Mouse (Mus musculus) thymus, postnatal 14 days (tissue): ENCODE data around the gene Serpina9.
A peak's percentile ranks its signal among the peaks of the same experiment; 100 is the strongest.
"Not testable (repeated sequence)": the region's sequence is repeated elsewhere in the genome, so short reads cannot be mapped to it uniquely, and the experiment has no call there.

Experiments
- DNase-seq: peaks from one replicate; pipeline ENCODE4 v3.0.0; 2021

The Serpina9 gene

GRCm38 (mm10) chr12:103988754-103989513 is 24.6 kb downstream of the Serpina9 start:
- DNase-seq, result no peak

- no peak for DNase-seq
Measured at GRCm38 (mm10) chr12:103985868-103986267, 27.7 kb downstream of the Serpina9 start.

- DNase-seq, result peak; percentile 13
Measured at GRCm38 (mm10) chr12:103984935-103985334, 28.6 kb downstream of the Serpina9 start.

GRCm38 (mm10) chr12:103981646-103982360 is 31.8 kb downstream of the Serpina9 start:
- DNase-seq, result no peak

GRCm38 (mm10) chr12:103978294-103978693 is 35.3 kb downstream of the Serpina9 start:
- DNase-seq, result no peak

GRCm38 (mm10) chr12:103977846-103978245 is 35.7 kb downstream of the Serpina9 start:
- DNase-seq, result no peak

GRCm38 (mm10) chr12:103977060-103977459 is 36.5 kb downstream of the Serpina9 start:
- no peak for DNase-seq

- no peak for DNase-seq
Measured at GRCm38 (mm10) chr12:103971080-103971479, 42.5 kb downstream of the Serpina9 start.

- no peak for DNase-seq
Measured at GRCm38 (mm10) chr12:103969577-103970116, 43.9 kb downstream of the Serpina9 start.

GRCm38 (mm10) chr12:103966761-103967160 is 46.8 kb downstream of the Serpina9 start:
- no peak for DNase-seq

GRCm38 (mm10) chr12:103963288-103963687 is 50.3 kb downstream of the Serpina9 start:
- DNase-seq, result no peak

GRCm38 (mm10) chr12:103962860-103963259 is 50.7 kb downstream of the Serpina9 start:
- no peak for DNase-seq

GRCm38 (mm10) chr12:103962337-103962736 is 51.2 kb downstream of the Serpina9 start:
- no peak for DNase-seq

- no peak for DNase-seq
Measured at GRCm38 (mm10) chr12:103961716-103962115, 51.8 kb downstream of the Serpina9 start.

- no peak for DNase-seq
Measured at GRCm38 (mm10) chr12:103958798-103959197, 54.8 kb downstream of the Serpina9 start, which contains the start of gene Serpina1e. Serpina1e (minus strand) TSS chr12:103958975.

- not testable (repeated sequence) for DNase-seq
Measured at GRCm38 (mm10) chr12:103956555-103956954, 57.0 kb downstream of the Serpina9 start.

GRCm38 (mm10) chr12:103952972-103953371 is 60.6 kb downstream of the Serpina9 start:
- not testable (repeated sequence) for DNase-seq

GRCm38 (mm10) chr12:103946243-103946642 is 67.3 kb downstream of the Serpina9 start:
- no peak for DNase-seq
